Mouse (Mus musculus) myocyte (in vitro differentiated cells): Measurements from ENCODE around the gene Olfr536.

Experiments used
- CEBPB ChIP-seq: IDR thresholded peaks from 2 replicates; pipeline ENCODE4 v1.6.1; 2011; ENCODE audit warnings: mild to moderate bottlenecking, moderate library complexity; ENCODE audit not compliant: poor library complexity, insufficient read depth, severe bottlenecking
- MAX ChIP-seq: IDR thresholded peaks from one replicate; pipeline ENCODE4 v1.6.1; 2011; ENCODE audit warnings: low read depth, mild to moderate bottlenecking, control low read depth
- POLR2A ChIP-seq: IDR thresholded peaks from one replicate; pipeline ENCODE4 v1.6.1; 2011; ENCODE audit warnings: low read depth, mild to moderate bottlenecking, control low read depth, moderate library complexity; ENCODE audit not compliant: insufficient read length
- REST ChIP-seq: IDR thresholded peaks from one replicate; pipeline ENCODE4 v1.6.1; 2011; ENCODE audit warnings: mild to moderate bottlenecking, control low read depth, moderate library complexity; ENCODE audit not compliant: insufficient read depth, insufficient read length
- USF1 ChIP-seq: IDR thresholded peaks from one replicate; pipeline ENCODE4 v1.6.1; 2011; ENCODE audit warnings: low read depth, mild to moderate bottlenecking, control low read depth, moderate library complexity

DNA sequence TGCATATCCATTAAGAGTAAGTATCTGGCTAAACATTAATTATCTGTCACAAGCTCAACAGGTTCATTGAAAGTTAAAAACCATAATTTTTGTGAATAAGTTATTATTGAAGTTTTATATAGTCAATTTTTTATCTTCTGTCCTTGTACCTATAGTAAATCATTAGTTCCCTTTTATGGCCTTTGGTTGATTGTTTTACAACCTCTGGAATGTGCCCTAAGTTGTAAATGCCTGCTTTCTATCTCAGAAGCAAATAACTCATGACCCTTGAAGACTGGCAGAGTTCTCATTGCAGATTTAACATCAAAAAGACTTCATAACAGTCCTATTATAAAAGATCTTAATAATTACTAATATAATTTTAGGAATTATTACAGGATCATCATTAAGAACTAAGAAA, 12.5 kb downstream of the Olfr536 start:
- TF ChIP-seq REST (no peak), MAX (no peak), POLR2A (no peak), CEBPB (no peak), USF1 (no peak)
